Mouse (Mus musculus) hindbrain, embryonic 16.5 days (tissue): ENCODE measurements around the gene Ptgr2. TPM values are rescaled to one million over a fixed set of nuclear protein-coding genes. Genes with fewer than 3 reads are reported as not detected.

Source experiments
- ATAC-seq: fragments of 200-750 bp; cut with Nextera tagmentation; 2 replicates; pipeline ENCODE4 v1.8.0; 2017; ENCODE audit warnings: moderate TSS enrichment, moderate library complexity
- H3K27ac ChIP-seq: fragments of 300-500 bp; sonication (generic); 2 replicates; pipeline ENCODE4 v1.5.1; 2014; ENCODE audit warnings: low read depth, mild to moderate bottlenecking, control low read depth, low read length, moderate library complexity
- H3K27me3 ChIP-seq: fragments of 300-500 bp; sonication (generic); replicated peaks from 2 replicates; pipeline ENCODE4 v1.6.1; 2014; ENCODE audit warnings: low read length; ENCODE audit not compliant: control insufficient read depth, insufficient read depth
- H3K36me3 ChIP-seq: fragments of 300-500 bp; sonication (generic); 2 replicates; pipeline ENCODE4 v1.6.1; 2014; ENCODE audit warnings: mild to moderate bottlenecking, low read length, moderate library complexity, mixed read lengths; ENCODE audit not compliant: control insufficient read depth, insufficient read depth
- H3K4me1 ChIP-seq: fragments of 300-500 bp; sonication (generic); 2 replicates; pipeline ENCODE4 v1.6.1; 2014; ENCODE audit warnings: low read depth, low read length; ENCODE audit not compliant: control insufficient read depth, insufficient read depth
- H3K4me2 ChIP-seq: fragments of 300-500 bp; sonication (generic); 2 replicates; pipeline ENCODE4 v1.6.1; 2014; ENCODE audit warnings: mild to moderate bottlenecking, low read length, control low read depth, moderate library complexity
- H3K4me3 ChIP-seq: fragments of 300-500 bp; sonication (generic); 2 replicates; pipeline ENCODE4 v1.5.1; 2014; ENCODE audit warnings: mild to moderate bottlenecking, low read length, control low read depth, moderate library complexity
- H3K9ac ChIP-seq: fragments of 300-500 bp; sonication (generic); 2 replicates; pipeline ENCODE4 v1.6.1; 2014; ENCODE audit warnings: low read depth, mild to moderate bottlenecking, control low read depth, low read length, moderate library complexity
- H3K9me3 ChIP-seq: fragments of 300-500 bp; sonication (generic); 2 replicates; pipeline ENCODE4 v1.6.1; 2014; ENCODE audit warnings: mild to moderate bottlenecking, low read length, moderate library complexity; ENCODE audit not compliant: control insufficient read depth
- WGBS: fragments of 180-500 bp; shearing (Covaris S2); extraction: QIAGEN DNeasy Blood & Tissue Kit; methylation state at CpG from one replicate; pipeline ENCODE4 v1.1.7; 2014; 5-methylcytosine and 5-hydroxymethylcytosine counted together
- polyA plus RNA-seq: library from polyadenylated mRNA; unstranded; fragments of >200 nt; fragmentation: Nextera tagmentation; extraction: Ambion mirVana; gene quantifications from 2 replicates; pipeline ENCODE4 v1.2.1, GENCODE M21; 2015

The Ptgr2 gene
- polyA plus RNA-seq, 1 experiment from 2014 or later = 18.8 TPM

DNA sequence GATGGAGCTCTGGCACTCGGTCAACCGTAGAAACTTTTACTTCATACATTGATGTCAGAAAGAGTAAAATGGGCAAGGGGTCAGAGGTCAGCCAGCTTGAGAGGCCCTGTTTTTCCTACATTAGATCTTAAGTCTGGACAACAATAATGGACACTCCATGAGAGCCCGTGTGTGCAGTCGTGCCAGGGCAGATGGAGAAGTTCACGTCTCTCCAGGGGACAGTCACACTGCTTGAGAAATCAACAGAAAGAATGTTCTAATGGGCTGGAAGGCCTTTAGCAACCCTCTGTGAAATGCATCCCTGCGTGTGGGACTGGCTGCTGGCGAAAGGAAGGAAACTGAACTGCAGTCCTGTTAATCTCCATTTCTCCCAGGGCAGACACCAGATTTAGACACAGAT, 24.7 kb upstream of the Ptgr2 start:
- H3K4me1 ChIP-seq = no peaks in the 10 kb centered on the region
- no peak overlapping the region for H3K4me2 ChIP-seq
- H3K27me3 ChIP-seq = no peaks in the 10 kb centered on the region
- no peak overlapping the region for H3K9ac ChIP-seq
- no peaks in the 10 kb centered on the region for H3K9me3 ChIP-seq
- H3K36me3 ChIP-seq = no peaks in the 10 kb centered on the region
- H3K27ac ChIP-seq = no peak overlapping the region
- 26% methylated on average over 7 of the region's 7 CpGs for WGBS
- H3K4me3 ChIP-seq = no peak overlapping the region
- ATAC-seq = no peak

DNA sequence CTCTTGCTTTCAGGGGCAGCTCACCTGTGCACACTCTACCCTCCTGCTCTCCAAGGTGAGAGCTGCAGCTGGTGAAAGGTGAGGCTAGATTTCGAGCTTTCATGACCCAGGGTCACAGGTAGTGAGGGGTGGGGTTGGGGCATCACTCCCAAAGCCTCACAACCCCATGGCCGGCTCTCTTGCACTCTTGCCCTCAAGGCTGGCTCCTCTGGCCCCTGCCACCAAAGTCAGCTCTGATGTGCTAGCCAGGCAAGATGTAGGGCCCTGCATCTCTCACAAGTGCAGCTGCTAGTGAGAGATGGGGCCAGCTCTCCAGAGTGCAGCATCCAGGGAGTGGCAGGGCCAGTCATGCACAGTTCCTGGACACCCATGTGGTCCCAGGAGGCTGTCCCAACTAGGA, 17.8 kb upstream of the Ptgr2 start:
- WGBS = 61% methylated on average over 2 of the region's 2 CpGs
- no peak for ATAC-seq

DNA sequence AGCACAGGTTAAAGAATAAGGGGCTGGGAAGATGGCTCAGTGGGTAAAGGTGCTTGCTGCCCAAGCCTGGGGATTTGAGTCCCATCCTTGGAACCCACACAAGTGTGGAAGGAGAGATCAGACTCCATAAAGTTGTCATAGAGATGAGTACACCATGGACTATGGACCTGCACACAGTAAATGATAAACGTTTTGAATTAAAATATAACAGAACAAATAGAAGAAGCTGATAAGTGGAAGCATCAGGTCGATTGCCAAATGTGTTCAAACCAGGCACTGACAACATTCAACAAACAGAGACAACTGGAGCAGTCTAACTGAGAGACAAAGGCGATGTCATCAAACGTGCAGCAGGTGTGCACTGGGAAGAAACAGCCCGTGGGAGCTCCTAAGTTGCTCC, 11.7 kb upstream of the Ptgr2 start:
- ATAC-seq = no peak
- H3K36me3 ChIP-seq = no peaks in the 10 kb centered on the region
- no peak overlapping the region for H3K4me2 ChIP-seq
- H3K4me3 ChIP-seq = no peak overlapping the region
- no peaks in the 10 kb centered on the region for H3K27me3 ChIP-seq
- no peak overlapping the region for H3K9ac ChIP-seq
- no peak overlapping the region for H3K27ac ChIP-seq
- no peaks in the 10 kb centered on the region for H3K9me3 ChIP-seq
- H3K4me1 ChIP-seq = no peaks in the 10 kb centered on the region
- 76% methylated on average over 5 of the region's 5 CpGs for whole genome bisulfite sequencing

More for the DNA sequence above, 17.8 kb upstream of the Ptgr2 start:
- Histone ChIP-seq H3K4me2 (no peak overlapping the region), H3K9me3 (no peaks in the 10 kb centered on the region), H3K27ac (no peak overlapping the region), H3K4me1 (no peaks in the 10 kb centered on the region), H3K36me3 (no peaks in the 10 kb centered on the region), H3K4me3 (no peak overlapping the region), H3K27me3 (no peaks in the 10 kb centered on the region), H3K9ac (no peak overlapping the region)

DNA sequence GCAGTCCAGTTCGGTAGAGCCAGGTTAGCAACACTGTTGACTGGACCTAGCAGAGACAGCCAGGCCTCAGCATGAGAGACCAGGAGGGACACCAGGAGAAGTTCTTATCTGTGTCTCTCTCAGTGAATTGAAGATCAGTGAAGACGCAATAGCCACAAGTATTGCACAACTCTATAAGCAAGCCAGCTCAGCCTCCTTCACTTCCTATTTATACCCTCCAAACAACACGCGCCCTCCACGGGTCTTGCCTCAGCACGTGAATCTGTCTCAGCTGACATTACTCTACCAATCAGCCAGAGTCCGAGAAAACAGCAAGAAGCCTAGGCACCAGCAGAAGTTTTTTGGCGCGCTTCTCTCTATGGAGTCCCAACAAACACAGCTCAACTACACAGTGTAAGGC, 9.7 kb upstream of the Ptgr2 start:
- no peak overlapping the region for H3K4me3 ChIP-seq
- H3K27ac ChIP-seq = no peak overlapping the region
- H3K36me3 ChIP-seq = no peaks in the 10 kb centered on the region
- no peak for ATAC-seq
- WGBS = 95% methylated on average over 9 of the region's 9 CpGs
- no peak overlapping the region for H3K4me2 ChIP-seq
- H3K9ac ChIP-seq = no peak overlapping the region
- no peaks in the 10 kb centered on the region for H3K4me1 ChIP-seq
- H3K27me3 ChIP-seq = no peaks in the 10 kb centered on the region
- no peaks in the 10 kb centered on the region for H3K9me3 ChIP-seq

DNA sequence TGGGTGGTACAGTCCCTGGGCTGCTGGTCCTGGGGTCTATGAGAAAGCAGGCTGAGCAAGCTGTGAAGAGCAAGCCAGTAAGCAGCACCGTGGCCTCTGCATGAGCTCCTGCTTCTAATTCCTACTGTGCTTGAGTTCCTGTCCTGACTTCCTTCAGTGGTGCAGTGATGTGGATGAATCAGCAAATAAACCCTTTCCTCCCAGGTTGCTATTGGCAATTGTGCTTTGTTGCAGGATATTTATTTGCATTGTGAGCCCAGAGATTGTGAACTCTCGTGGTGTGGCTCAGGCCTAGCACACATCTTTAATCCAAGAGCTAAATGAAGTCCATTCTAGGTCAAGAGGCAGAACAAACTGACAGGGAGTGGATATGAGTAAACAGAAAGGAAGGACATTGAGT, 8.7 kb upstream of the Ptgr2 start:
- Histone ChIP-seq H3K9ac (no peak overlapping the region), H3K4me1 (no peaks in the 10 kb centered on the region), H3K36me3 (no peaks in the 10 kb centered on the region), H3K4me3 (no peak overlapping the region), H3K9me3 (no peaks in the 10 kb centered on the region), H3K27me3 (no peaks in the 10 kb centered on the region), H3K27ac (no peak overlapping the region), H3K4me2 (no peak overlapping the region)
- no peak for ATAC-seq
- 75% methylated on average over 2 of the region's 2 CpGs for WGBS

DNA sequence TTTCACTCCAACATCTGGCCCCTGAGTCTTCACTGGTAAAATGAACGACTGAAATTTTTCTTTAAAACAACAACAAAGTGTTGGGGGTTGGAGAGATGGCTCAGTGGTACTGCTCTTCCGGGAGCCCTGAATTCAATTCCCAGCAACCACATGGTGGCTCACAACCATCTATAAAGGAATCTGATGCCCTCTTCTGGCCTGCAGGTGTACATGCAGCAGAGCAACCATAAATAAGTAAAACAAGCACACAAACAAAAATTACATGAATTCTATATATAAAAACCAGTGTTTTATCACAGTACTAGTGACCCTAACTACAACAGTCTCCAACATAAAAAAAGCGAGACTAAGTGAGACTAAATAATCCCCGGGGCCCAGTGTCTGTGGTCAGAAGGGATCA, 8.2 kb upstream of the Ptgr2 start:
- no peak overlapping the region for H3K4me3 ChIP-seq
- 86% methylated on average over 4 of the region's 4 CpGs for WGBS
- no peaks in the 10 kb centered on the region for H3K9me3 ChIP-seq
- H3K9ac ChIP-seq = no peak overlapping the region
- H3K4me1 ChIP-seq = no peaks in the 10 kb centered on the region
- ATAC-seq = no peak
- no peaks in the 10 kb centered on the region for H3K27me3 ChIP-seq
- no peaks in the 10 kb centered on the region for H3K36me3 ChIP-seq
- no peak overlapping the region for H3K4me2 ChIP-seq
- no peak overlapping the region for H3K27ac ChIP-seq

DNA sequence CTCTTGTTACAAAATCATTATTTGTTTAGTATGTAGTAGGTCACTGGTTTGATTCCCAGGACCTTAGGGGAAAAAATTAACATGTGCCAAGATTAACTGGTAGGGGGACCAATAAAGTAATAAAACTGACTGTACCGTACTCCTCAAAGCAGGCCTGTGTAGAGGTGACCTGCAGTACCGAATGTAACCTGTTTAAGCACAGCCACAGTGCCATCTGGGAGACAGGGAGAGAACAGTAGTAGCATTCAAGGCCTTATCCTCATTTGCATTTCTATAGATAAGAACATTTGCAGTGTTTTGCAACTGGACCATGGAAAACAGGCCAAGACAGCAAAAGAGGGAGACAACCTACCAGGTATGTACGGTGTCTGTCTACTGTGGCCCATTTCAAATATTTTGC, 7.2 kb upstream of the Ptgr2 start:
- no peaks in the 10 kb centered on the region for H3K9me3 ChIP-seq
- 46% methylated on average over 3 of the region's 3 CpGs for WGBS

DNA sequence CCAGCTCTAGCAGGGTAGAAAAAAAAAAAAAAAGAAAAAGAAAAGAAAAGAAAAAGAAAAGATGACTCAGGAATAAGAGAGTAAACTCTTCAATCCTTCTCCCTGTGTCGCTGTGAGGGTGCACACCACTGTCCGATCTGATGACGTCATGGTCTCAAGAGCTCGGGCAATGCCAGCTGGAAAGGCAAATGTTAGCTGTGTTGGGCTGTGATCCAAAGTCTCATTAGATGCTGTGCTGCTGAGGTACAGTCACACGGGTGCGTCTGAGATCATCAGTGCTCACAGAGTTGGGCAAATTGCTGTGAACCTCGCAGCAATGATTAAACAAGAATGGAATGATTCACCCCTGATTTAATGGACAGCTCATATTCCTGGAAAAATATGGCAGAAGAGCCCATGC, 6.1 kb upstream of the Ptgr2 start:
- WGBS = 63% methylated on average over 7 of the region's 7 CpGs
- Histone ChIP-seq H3K9me3 (no peaks in the 10 kb centered on the region), H3K4me1 (no peaks in the 10 kb centered on the region), H3K4me2 (no peak overlapping the region), H3K27me3 (no peaks in the 10 kb centered on the region), H3K4me3 (no peak overlapping the region), H3K9ac (no peak overlapping the region), H3K27ac (no peak overlapping the region), H3K36me3 (no peaks in the 10 kb centered on the region)
- ATAC-seq = no peak

More for the DNA sequence above, 7.2 kb upstream of the Ptgr2 start:
- no peak for ATAC-seq
- no peaks in the 10 kb centered on the region for H3K36me3 ChIP-seq
- H3K4me1 ChIP-seq = no peaks in the 10 kb centered on the region
- H3K27me3 ChIP-seq = no peaks in the 10 kb centered on the region
- no peak overlapping the region for H3K9ac ChIP-seq
- no peak overlapping the region for H3K27ac ChIP-seq
- no peak overlapping the region for H3K4me3 ChIP-seq
- no peak overlapping the region for H3K4me2 ChIP-seq

DNA sequence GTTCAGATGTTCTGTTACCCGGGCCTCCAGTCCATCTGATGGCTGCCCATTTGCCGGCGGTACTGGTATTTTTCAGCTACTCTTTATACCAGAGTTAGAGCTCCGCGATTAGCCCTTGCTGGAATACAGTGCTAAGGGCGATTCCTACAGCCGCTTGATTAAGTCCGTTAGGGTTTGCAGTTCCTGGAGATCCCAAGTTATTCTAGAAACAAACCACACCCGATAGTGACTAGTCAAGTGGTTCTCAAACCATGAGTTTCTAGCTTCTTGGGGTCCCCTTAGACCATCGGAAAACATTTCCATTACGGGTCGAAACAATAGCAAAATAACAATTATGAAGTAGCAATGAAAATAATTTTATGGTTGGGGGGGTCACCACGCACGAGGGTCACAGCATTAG, 641 bp upstream of the Ptgr2 start:
- H3K4me3 ChIP-seq = no peak overlapping the region; the same call in 1 of the 2 replicates
- H3K36me3 ChIP-seq = no peaks in the 10 kb centered on the region
- no peak overlapping the region for H3K27ac ChIP-seq
- H3K9ac ChIP-seq = no peak overlapping the region; the same call in 1 of the 2 replicates
- peak overlapping the region; percentile 65 for H3K4me2 ChIP-seq
- H3K9me3 ChIP-seq = no peaks in the 10 kb centered on the region
- H3K27me3 ChIP-seq = no peaks in the 10 kb centered on the region
- H3K4me1 ChIP-seq = peaks cover 10% of the 10 kb centered on the region
- 82% methylated on average over 14 of the region's 14 CpGs for WGBS
- ATAC-seq = no peak

DNA sequence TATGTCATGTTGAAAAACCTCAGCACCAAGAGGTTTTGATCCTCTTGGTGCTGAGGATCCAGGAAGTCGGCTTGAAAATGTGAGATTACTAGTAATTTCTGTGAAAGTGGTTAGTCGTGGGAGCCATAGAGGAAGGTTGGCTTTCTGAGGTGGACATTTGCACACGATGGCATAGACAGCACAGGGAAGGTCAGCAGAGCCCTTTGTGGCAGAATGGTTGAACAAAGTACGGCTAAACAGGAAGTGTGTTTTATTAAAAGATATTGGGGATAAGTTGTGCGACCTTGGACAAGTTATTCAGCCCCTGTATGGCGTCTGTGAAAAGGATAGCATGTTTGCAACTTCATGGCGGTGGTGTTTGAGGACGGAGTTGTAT, 549 bp downstream of the Ptgr2 start:
- WGBS = 35% methylated on average over 8 of the region's 8 CpGs
- H3K27me3 ChIP-seq = no peaks in the 10 kb centered on the region
- H3K4me1 ChIP-seq = peaks cover 10% of the 10 kb centered on the region
- H3K36me3 ChIP-seq = no peaks in the 10 kb centered on the region
- H3K4me3 ChIP-seq = peak overlapping the region; percentile 59
- H3K9me3 ChIP-seq = no peaks in the 10 kb centered on the region
- H3K27ac ChIP-seq = peak overlapping the region; percentile 40
- peak; percentile 30; the same call in 1 of the 2 replicates for ATAC-seq
- peak overlapping the region; percentile 65 for H3K4me2 ChIP-seq
- H3K9ac ChIP-seq = peak overlapping the region; percentile 69
